Mouse (Mus musculus): ENCODE measurements at regions not wholly inside any gene's neighbourhood (a gene's known extent, or its start where the extent isn't known, plus 50 kb on each side); places are given as distances from the start of the nearest gene placed in this dataset.

- DNase-seq = no peak
Observed at GRCm38 (mm10) chr13:40794190-40794589, 56.0 kb upstream of the Tfap2a start.

GRCm38 (mm10) chr13:40792947-40793346, 54.8 kb upstream of the Tfap2a start:
- DNase-seq = peak; percentile 38

- no peak for DNase-seq
Observed at GRCm38 (mm10) chr13:40788225-40788624, 50.0 kb upstream of the Tfap2a start.

All from lung, postnatal 10 days (tissue).